Mouse (Mus musculus): ENCODE results near the gene Lpcat1.

Gene Lpcat1

DNA sequence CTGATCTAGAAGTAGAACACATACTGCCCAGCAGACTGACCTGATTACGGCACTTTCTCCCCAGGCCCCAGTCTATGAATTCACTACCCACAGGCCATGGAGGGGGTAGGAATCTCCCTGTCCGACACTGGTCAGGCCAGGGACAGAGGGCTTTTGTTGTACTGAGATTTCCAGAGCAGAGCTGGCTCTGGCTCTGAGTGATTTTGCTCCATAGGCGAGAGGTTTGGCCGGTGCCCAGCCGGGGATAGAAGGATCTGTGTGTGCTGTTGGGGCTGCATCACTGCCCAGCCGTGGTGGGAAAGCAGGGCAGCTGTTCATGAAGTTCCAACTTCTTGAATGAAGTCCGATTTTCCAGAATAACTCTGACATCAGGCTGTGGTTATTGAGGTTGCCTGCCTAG, 20.1 kb upstream of the Lpcat1 start:
- peak; percentile 64 for DNase-seq (ENCODE audit: low spot score)

DNA sequence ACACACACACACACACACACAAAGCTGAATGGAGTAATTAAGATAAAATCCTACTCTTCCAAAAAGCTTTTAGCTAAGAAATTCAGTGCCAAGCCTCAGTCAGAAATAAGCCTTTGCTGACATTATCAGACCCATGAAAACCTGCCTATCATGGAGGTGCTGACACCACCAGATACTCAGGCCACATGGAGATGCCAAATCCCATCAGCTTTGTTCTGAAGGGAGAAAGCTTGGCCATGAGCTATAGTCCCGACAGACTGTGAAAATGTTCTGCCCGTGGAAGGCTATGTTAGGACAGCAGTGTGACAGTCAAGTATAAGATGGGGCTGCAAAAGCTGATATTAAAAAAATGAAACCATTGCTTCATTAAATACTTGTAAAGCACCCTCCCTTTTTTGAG, 19.5 kb upstream of the Lpcat1 start:
- DNase-seq (ENCODE audit: low spot score) = no peak

DNA sequence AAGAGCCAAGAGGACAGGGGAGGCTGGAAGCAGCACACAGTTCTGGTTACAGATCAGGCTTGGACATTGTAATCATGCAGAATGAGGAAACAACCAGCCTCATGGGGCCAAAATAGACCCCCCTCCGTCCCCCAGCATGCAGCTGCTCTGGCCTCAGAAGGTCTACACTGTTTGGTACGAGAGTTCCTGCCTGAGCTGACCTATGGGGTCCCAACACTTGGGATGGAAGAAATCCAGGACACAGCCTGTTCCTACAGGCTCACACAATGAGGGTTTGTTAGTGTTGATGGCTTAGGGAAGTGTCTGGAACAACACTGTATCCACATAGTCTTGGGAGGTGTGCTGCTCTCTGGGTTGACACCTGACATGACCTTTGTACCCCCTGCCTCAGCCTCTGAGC, 18.8 kb upstream of the Lpcat1 start:
- peak; percentile 15 for DNase-seq (ENCODE audit: low spot score)

DNA sequence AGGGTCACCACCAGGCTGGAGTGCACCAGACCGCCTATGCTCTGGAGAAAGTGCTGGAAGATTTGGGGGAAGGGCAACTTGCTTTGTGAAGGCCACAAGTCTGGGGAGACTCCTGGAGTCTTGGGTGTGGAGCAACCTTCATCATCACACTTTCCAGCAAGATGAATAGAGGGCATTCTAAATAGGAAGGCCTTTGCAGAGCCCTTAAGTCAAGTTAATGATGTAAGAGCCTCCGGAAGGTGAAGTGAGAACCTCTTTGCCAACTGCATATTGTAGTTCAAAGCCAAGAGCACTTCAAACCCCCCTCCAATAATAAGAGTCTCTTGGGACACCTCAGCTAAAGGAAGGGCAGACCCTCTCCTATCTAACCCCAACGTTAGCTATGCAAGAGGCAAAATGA, 18.3 kb upstream of the Lpcat1 start:
- no peak for DNase-seq (ENCODE audit: low spot score)

DNA sequence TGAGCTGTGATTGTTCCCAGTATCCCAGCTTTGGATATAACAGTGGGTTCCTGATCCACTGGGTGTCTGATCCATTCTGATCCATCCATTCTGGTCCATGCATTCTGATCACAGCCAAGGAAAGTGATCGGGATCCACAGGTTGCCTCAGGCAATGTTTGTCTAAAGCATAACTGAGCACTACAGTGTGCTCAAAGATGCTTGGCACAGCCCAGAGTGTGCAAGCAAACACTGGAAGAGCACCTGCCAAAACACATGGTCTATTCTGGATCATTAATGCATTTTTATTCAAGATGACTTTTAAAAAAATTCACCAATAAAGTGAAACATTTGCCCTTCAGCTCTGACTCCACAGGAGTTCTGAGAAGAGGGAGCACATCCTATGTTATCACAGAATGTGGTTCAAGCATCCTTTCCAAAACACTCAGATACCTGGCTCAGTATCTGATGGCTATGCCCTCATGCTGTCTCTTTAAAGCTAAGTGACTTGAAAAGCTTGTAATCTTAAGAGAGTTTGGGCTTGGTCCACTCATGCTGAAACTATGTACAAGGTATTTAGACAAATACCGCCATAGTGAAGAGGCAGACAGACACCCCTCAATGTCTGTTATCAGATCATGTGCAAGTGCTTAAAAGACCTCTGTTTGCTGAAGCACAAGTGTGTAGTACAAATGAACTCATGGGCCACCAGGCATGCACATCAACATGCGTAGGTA, 13.3 kb upstream of the Lpcat1 start:
- DNase-seq (ENCODE audit: low spot score) = no peak

DNA sequence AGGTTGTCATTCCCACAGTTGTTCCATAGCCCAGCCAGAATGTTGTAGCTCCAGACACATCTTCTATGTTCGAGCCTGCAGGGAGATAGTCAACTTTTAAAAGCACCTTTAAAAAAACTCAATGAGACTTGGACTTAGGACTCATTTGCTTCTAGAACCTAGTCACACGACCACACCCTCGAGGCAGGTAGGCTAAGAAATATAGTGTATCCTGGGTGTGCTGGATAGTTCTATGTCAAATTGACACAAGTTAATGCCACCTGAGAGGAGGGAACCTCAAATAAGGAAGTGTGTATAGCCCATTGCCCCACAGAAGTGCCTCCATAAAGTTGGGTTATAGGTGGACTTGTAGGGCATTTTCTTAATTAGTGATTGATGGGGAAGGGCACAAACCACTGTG, 11.7 kb upstream of the Lpcat1 start:
- no peak for DNase-seq (ENCODE audit: low spot score)

DNA sequence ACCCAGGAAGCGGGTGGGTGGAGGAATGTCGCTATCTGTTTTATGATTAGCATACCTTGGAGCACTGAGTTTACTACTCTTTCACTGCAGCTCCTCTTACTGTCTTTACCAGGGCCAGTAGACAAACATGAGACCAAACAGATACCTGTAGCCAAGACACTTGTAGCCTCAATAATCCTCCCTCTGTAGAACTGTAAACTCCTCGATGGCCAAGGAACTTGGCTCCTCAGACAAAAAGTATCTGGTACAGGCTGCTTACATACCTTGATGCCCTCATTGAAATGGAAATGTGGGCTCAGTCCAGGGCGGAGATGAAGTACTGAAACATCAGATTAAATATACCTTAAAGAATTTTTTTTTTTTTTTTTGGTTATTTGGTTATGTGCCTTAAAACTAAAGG, 9.7 kb upstream of the Lpcat1 start:
- DNase-seq (ENCODE audit: low spot score) = no peak

DNA sequence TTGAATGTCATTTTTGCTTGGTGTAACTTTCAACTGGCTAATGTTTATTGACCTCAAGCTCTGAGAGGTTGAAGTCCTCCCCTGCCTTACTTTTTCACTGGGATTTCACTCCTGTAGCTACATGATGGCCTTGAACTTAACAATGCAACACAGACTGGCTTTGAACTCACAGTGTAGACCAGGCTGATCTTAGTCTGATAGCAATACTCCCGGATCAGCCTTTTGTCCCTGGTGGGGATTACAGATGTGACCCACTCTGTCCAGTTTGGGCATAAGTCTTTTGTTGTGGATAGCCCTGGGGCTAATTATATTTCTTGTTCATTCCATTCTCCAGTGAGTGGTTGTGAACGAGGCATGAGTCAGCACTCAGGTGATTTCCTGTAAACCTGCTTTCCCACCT, 9.3 kb upstream of the Lpcat1 start:
- DNase-seq (ENCODE audit: low spot score) = no peak

DNA sequence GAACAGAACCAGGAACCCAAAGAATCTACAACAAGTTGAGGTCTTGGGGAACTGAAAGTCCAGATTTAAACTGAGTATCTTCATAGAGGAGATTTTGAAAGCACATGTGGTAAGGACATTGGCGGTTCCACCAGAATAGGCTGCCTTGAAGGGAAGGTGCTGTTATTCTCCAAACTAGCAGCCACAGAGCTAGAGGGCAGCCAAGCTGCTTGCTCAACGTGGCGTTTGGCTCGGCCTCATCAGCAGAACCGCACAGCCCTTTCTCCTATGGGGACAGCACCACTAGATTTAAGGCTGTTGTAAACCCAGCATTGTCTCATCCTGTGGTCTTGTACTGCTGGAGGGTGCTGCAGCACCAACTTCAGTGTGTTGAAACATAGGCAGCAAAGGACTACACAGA, 8.3 kb upstream of the Lpcat1 start:
- no peak for DNase-seq (ENCODE audit: low spot score)

DNA sequence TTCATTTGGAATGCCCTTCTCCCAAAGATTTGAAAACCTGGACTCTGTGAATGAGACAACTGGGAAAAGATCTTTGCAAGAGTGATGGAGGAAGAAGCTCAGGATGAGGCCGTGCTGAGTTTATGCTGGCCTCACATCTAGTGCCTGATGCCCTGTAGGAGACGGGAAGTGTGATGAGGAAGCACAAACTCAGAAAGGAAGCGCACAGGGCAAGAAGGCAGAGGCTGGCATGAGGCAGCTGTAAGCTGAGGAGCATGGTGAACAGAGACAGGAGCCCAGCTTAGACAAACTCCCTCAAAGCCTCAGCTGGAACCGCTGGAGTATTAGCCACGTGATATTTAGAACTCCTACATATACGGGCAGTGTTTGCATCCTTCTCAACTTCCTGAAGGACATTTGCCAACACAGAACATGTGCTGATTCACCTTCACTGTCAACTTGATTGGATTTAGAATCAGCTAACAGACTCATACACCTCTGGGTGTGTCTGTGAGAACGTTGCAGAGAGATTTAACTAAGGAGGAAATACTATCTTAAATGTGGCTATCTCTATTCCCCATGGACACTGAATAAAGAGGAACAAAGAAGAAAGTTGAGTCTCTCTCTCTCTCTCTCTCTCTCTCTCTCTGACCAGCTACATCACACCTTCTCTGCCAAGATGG, 7.7 kb upstream of the Lpcat1 start:
- DNase-seq (ENCODE audit: low spot score) = no peak

DNA sequence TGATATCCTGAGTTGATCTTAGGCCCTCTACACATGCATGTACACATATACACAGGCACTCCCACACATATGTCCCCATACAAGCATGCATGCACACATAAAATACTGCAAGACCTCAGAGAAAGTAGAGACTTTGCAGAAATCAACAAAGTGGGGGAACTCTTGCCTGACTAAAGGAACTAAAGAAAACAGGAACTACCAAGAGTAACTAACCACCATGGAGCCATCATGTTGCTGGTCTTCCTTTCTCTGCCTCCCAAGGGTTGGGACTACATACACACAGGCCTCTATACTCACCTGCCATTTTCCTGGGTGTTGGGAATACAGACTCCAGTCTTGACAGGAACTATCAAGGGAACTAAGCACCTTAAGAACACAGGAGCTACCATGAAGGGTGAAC, 5.4 kb upstream of the Lpcat1 start:
- DNase-seq (ENCODE audit: low spot score) = no peak

DNA sequence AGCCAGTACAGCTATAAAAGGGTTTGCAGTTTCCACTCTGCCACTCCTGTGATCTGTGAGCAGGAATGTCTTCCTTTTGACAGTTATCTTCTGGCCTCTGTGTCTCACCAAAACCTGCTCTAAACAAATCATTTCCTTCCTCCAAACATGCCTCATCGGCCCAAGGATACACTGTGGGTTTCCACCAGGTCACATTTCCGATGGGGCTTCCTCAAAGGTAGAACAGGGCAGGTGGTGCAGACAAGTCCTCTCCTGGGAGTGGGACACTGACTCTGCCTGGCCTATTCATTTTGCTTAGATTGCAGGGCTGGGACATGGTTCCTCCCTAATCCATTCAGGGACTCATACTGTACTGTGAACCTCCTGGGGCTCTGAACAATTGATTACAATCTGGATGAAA, 1.8 kb upstream of the Lpcat1 start:
- no peak for DNase-seq (ENCODE audit: low spot score)

DNA sequence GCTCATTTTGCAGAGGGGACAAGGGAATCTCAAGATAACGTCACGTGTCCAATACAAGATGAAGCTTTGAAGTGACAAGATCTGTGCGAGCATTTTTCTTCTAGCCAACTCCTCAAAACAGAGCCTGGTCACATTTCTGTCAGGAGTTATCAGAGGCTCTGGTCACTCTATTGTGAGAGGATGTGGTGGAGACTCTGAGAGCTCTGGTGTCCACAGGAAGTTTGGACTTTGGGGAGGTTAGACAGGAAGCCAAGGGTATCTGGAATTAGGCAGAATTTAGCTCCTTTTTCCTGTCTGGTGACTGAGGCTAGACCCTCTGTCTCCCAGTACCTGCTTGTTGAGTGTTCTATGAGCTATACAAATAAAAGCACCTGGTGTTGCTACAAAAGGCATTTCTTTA, 586 bp upstream of the Lpcat1 start:
- no peak for DNase-seq (ENCODE audit: low spot score)

DNA sequence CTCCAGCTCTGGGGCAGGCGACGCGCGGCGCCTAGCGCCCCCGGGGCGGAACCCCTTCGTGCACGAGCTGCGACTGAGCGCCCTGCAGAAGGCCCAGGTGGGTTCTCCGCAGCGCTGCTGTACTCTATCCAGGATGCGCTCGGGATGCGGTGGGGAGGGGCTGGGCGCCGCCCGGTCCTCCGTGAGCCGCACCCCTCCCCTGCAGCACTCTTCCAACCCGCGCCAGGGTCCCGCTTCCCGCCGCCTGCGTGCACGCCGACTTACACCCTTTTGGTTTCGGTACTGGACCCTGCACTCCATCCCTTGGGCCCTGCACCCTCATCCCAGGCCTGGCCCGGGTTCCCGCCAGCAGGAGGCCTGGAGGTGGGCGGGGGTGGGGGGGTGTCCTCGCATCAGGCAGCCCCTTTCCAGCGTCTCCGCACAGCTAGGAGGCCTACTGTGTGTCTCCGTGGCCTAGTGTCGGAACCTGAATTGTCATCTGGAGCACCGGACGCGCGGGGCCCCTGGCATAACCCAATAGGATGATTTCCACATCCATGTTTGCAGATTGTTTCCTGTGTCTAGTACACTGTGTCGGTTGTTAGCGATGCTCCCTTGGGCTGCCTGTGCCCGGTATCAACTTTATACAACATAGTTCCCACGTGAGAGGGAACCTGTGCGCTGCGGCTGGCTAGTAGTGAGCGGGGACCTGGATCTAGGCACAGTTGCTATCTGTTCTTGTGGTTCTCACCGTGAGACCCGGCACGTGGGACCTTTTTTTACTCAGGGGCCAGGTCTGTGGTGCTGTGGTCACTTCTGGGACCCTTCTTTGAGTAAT, 632 bp downstream of the Lpcat1 start:
- DNase-seq (ENCODE audit: low spot score) = peak; percentile 32

DNA sequence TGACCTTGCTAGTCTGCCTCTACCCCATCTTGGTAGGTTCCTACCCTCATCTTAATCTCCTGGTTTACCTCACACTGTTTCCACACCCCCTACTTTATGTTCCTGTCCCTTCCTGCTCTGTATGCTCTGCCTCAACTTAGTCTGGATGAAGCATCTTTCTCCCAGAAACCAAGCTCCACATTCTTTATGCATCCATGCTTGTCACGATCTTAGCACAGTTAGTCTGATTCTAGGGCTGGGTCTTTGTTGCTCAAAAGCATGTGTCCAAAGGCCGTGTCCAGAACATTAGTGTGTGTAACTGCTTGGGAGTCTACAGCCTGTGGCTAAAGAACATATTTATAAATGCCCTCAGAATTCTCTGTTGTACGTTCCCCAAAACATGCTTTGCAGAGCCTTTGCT, 1.8 kb downstream of the Lpcat1 start:
- DNase-seq (ENCODE audit: low spot score) = no peak

DNA sequence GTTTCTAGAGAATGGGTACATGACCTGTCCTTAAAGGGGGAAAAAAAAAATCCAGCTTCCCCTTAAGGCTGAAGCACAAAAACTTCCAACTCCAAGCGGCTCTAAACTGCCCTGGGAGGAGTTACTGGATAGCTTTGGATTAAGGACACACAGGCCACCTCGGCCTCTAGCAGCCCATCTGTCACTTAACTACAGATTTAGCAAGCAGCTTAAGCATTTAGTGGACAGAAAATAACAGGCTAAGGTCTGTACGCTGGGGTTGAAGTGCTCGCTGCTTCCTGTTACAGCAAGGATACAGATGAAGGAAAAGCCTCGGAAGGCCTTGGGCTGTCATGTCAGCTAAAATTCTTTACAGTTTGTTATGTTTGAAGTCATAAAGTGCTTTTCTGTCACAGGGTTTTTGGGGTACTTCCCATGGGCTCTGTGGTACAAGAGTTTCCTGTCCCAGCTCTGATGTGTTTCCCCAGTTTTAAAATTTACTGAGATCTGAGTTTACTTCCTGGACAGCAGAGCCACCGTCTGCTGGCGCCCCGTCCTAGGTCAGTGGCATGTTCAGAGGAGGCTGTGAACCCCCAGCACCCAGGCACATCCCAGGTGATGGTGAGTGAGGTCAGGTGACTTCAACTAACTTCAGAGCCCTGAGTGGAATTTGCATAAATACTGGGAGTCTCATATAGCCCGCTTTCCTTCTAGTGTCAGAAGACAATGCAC, 2.4 kb downstream of the Lpcat1 start:
- no peak for DNase-seq (ENCODE audit: low spot score)

DNA sequence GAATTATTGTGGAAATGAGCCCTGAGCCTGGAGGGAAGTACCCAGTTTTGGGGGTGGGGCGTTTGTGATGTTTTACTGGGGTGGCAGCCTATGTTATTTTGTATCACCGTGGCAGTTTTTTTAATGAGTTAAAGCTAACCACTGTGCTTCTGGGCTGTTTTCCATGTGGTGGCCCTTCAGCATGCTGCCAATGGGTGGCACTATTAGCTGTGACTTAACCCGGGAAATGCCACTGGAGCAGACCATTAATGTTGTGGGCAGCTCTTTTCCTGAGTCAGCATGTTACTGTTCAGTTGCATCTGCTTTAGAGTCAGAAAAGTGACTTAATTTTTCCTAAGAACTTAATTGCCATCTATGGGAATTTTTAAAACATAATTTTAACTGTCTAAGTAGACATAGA, 5.5 kb downstream of the Lpcat1 start:
- DNase-seq (ENCODE audit: low spot score) = no peak

DNA sequence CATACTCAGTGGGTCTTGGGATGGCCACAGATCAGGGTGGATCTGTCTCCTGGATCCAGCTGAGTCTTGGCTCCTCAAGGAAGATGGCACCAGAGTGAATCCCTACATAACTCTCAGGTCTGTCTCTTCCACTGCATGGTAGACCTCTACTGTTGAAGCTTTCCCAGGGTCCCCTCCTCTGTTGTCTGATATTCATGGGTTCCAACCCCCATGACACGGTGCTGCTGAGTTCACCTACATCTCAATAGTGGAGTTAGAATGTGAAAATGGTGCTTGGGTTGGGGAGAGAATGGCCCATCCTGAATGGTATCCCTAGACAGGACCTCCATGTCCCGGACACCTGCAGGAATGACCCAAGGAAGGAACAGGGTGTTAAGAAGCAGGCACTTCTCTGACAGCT, 6.7 kb downstream of the Lpcat1 start:
- no peak for DNase-seq (ENCODE audit: low spot score)

DNA sequence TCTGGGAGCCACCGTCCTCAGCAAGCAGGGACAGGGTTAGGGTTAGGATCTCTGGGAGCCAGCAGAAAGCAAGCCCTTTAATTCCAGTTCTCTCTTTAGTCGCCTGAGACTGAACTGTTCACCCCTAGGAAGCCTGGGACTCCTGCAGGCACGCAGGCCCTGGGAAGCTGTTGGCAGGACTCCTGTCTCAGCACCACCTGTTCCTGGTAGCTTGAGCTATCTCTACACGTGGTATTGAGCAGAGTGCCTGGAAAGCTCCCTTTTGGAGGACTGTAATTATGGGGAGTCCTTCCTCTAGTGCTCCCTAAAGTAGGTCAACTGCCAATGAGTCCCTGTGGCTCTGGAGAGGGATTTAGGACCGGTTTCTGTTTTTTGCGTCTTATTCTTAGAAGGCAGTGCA, 7.2 kb downstream of the Lpcat1 start:
- no peak for DNase-seq (ENCODE audit: low spot score)

DNA sequence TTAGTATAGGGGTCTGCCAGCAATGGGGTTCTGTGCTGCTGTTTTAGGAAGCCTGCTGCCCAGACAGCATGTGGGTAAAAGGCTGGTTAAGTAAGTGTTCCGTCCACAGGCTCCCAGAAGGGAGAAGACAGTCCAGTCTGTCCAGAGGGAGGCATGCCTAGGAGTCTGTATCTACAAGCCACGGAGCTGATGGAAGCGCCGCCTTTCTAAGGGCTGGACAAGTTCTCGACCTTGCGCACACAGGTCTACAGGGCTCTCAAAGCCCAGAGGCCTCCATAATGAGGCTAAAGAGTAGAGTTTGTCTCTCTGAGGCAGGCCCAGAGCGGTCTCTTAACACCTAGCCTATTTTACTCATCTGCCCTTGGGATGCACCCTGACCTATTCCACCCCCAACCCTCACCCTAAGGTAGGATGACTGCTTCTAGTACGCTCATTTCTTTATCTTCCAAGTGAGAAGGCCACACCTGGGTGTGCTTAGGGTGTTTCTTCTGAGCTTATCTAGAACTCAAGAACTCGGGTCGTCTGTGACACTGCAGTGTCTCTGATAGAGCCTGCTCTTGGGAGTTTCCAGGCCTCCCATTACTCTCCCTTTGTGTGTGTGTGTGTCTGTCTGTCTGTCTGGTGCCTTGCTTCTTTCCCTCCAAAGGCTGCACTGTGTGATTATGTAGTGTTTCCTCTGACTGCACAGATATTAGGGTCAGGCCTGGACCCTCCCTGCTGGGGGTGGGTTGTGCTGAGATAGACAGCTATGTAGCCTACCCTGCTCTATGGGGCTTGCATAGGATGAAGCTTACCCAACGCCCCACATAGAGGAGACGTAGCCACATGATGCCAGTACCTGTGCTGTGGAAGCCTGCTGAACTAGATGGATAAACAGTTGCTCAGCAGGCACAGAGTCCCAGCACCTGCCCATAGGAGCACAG, 8.3 kb downstream of the Lpcat1 start:
- DNase-seq (ENCODE audit: low spot score) = no peak

DNA sequence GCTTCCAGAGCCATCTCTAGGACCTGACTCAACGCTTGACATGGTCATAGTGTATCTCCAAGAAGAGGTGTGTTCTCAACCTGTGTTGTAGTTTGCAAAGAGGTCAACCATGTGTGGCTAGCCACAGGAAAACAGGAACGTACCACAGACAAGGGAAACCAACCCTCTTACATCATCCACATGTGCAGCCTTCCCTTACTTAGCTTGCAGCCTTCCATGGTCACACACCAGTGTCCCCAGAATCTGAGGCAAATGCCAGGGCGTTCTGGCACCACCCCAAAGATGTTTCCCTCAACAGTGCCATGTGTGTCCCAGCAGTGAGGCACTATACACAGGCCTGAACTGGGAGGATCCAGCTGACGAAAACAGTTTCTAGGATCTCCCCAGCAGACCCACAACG, 9.3 kb downstream of the Lpcat1 start:
- no peak for DNase-seq (ENCODE audit: low spot score)

DNA sequence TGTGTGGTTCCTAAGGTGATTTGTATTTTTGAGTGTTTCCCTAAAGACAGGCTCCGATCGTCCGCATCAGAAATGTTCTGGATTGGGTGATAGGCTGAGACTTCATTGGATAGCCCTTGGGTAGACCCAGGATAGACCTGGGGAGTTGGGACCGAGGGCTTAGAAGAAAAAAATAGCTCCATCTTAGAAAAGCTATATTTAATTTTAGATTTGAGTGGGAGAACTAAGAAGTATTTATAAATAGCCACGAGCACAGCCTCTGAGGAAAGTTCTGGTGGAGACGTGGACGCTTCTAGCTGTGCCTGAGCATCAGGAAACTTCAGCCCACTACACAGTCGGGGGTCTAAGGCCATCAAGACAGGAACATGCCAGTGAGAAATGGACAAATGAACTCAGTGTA, 9.8 kb downstream of the Lpcat1 start:
- DNase-seq (ENCODE audit: low spot score) = no peak
